Mouse (Mus musculus): ENCODE measurements around the gene Dnaaf3.
"Not testable (repeated sequence)": the region's sequence is repeated elsewhere in the genome, so short reads cannot be mapped to it uniquely, and the experiment has no call there.

The Dnaaf3 gene

GRCm38 (mm10) chr7:4532005-4532729 is at the start of gene Dnaaf3:
TSS of gene Dnaaf3 (minus strand) at chr7:4532453.
- DNase-seq (ENCODE audit: low spot score in 2 of 2): no peak

- not testable (repeated sequence) for DNase-seq (ENCODE audit: low spot score in 2 of 2)
These were observed 49.2 kb upstream of the Dnaaf3 start for GRCm38 (mm10) chr7:4581481-4581880.

GRCm38 (mm10) chr7:4572361-4572760 is 40.1 kb upstream of the Dnaaf3 start:
- DNase-seq (ENCODE audit: low spot score in 2 of 2): not testable (repeated sequence)

- no peak for DNase-seq (ENCODE audit: low spot score in 2 of 2)
These were observed 30.4 kb upstream of the Dnaaf3 start for GRCm38 (mm10) chr7:4562660-4563059.

- no peak for DNase-seq (ENCODE audit: low spot score in 2 of 2)
These were observed 24.9 kb upstream of the Dnaaf3 start for GRCm38 (mm10) chr7:4557167-4557560.

- peak; percentile 61 to 85 for DNase-seq (ENCODE audit: low spot score in 2 of 2)
These were observed 24.3 kb upstream of the Dnaaf3 start for GRCm38 (mm10) chr7:4556256-4557166.

- no peak for DNase-seq (ENCODE audit: low spot score in 2 of 2)
These were observed 15.0 kb upstream of the Dnaaf3 start, which contains the start of gene Syt5 for GRCm38 (mm10) chr7:4547221-4547641. TSS of gene Syt5 (minus strand) at chr7:4547541.

GRCm38 (mm10) chr7:4546591-4547131 is 14.4 kb upstream of the Dnaaf3 start:
- DNase-seq (ENCODE audit: low spot score in 2 of 2): peak in 1 of 2 experiments; percentile 42

GRCm38 (mm10) chr7:4546050-4546449 is 13.8 kb upstream of the Dnaaf3 start:
- DNase-seq (ENCODE audit: low spot score in 2 of 2): no peak

- peak in 1 of 2 experiments; percentile 34 for DNase-seq (ENCODE audit: low spot score in 2 of 2)
These were observed 9.8 kb upstream of the Dnaaf3 start for GRCm38 (mm10) chr7:4542013-4542412.

- DNase-seq (ENCODE audit: low spot score in 2 of 2): no peak
These were observed 9.1 kb upstream of the Dnaaf3 start for GRCm38 (mm10) chr7:4541344-4541743.

- DNase-seq (ENCODE audit: low spot score in 2 of 2): no peak
These were observed 6.8 kb upstream of the Dnaaf3 start for GRCm38 (mm10) chr7:4539019-4539418.

- DNase-seq (ENCODE audit: low spot score in 2 of 2): no peak
These were observed 4.9 kb upstream of the Dnaaf3 start for GRCm38 (mm10) chr7:4537181-4537580.

- no peak for DNase-seq (ENCODE audit: low spot score in 2 of 2)
These were observed 4.1 kb upstream of the Dnaaf3 start for GRCm38 (mm10) chr7:4536369-4536768.

- not testable (repeated sequence) for DNase-seq (ENCODE audit: low spot score in 2 of 2)
These were observed 2.1 kb downstream of the Dnaaf3 start for GRCm38 (mm10) chr7:4530166-4530565.

- no peak for DNase-seq (ENCODE audit: low spot score in 2 of 2)
These were observed 5.0 kb downstream of the Dnaaf3 start for GRCm38 (mm10) chr7:4527302-4527689.

- DNase-seq (ENCODE audit: low spot score in 2 of 2): peak in 1 of 2 experiments; percentile 82
These were observed 5.6 kb downstream of the Dnaaf3 start for GRCm38 (mm10) chr7:4526341-4527301.

GRCm38 (mm10) chr7:4524212-4524922 is 7.9 kb downstream of the Dnaaf3 start, which contains the start of gene Tnni3:
TSS of gene Tnni3 (minus strand) at chr7:4524229.
- DNase-seq (ENCODE audit: low spot score in 2 of 2): peak in 1 of 2 experiments; percentile 64

- DNase-seq (ENCODE audit: low spot score in 2 of 2): no peak
These were observed 8.8 kb downstream of the Dnaaf3 start for GRCm38 (mm10) chr7:4523205-4524130.
